Mouse (Mus musculus) liver, postnatal 0 days (tissue): ENCODE measurements at regions not wholly inside any gene's neighbourhood (a gene's known extent, or its start where the extent isn't known, plus 50 kb on each side); places are given as distances from the start of the nearest gene placed in this dataset.

ENCODE experiments used
- ATAC-seq: fragments of 200-750 bp; cut with Nextera tagmentation; 2 replicates; pipeline ENCODE4 v1.8.0; 2017; ENCODE audit warnings: mild to moderate bottlenecking, moderate library complexity
- DNase-seq: peaks from one replicate; pipeline ENCODE4 v3.0.0-alpha.2; 2016
- H3K27ac ChIP-seq: fragments of 300-500 bp; sonication (generic); 2 replicates; pipeline ENCODE4 v1.5.1; 2014; ENCODE audit warnings: antibody characterized with exemption, moderate library complexity, mild to moderate bottlenecking, low read depth
- H3K27me3 ChIP-seq: fragments of 300-500 bp; sonication (generic); 2 replicates; pipeline ENCODE4 v1.6.1; 2014; ENCODE audit warnings: low read length, control low read depth, mixed read lengths; ENCODE audit not compliant: insufficient read depth
- H3K36me3 ChIP-seq: fragments of 300-500 bp; sonication (generic); replicated peaks from 2 replicates; pipeline ENCODE4 v1.6.1; 2014; ENCODE audit warnings: mild to moderate bottlenecking, control low read depth, low read length, moderate library complexity, mixed read lengths; ENCODE audit not compliant: insufficient read depth
- H3K4me1 ChIP-seq: fragments of 300-500 bp; sonication (generic); 2 replicates; pipeline ENCODE4 v1.6.1; 2014; ENCODE audit warnings: antibody characterized with exemption, mild to moderate bottlenecking, control low read depth; ENCODE audit not compliant: insufficient read depth
- H3K4me2 ChIP-seq: fragments of 300-500 bp; sonication (generic); 2 replicates; pipeline ENCODE4 v1.6.1; 2014; ENCODE audit warnings: low read depth, mild to moderate bottlenecking, low read length, moderate library complexity, mixed read lengths
- H3K4me3 ChIP-seq: fragments of 300-500 bp; sonication (generic); 2 replicates; pipeline ENCODE4 v1.5.1; 2014; ENCODE audit warnings: low read depth, low read length
- H3K9ac ChIP-seq: fragments of 300-500 bp; sonication (generic); replicated peaks from 2 replicates; pipeline ENCODE4 v1.6.1; 2014; ENCODE audit warnings: mild to moderate bottlenecking, moderate library complexity
- H3K9me3 ChIP-seq: fragments of 300-500 bp; sonication (generic); 2 replicates; pipeline ENCODE4 v1.6.1; 2016; ENCODE audit warnings: mild to moderate bottlenecking, control low read depth, low read length, mixed read lengths
- CTCF ChIP-seq: sonication (generic); IDR thresholded peaks from 2 replicates; pipeline ENCODE4 v1.5.1; 2016; ENCODE audit warnings: antibody characterized with exemption, low read depth
- EP300 ChIP-seq: IDR thresholded peaks from 2 replicates; pipeline ENCODE4 v1.6.1; 2016; ENCODE audit warnings: antibody characterized with exemption, low read depth, mild to moderate bottlenecking
- WGBS: fragments of 180-500 bp; shearing (Covaris S2); extraction: QIAGEN DNeasy Blood & Tissue Kit; methylation state at CpG from one replicate; pipeline ENCODE4 v1.1.7; 2014; ENCODE audit not compliant: insufficient replicate concordance; 5-methylcytosine and 5-hydroxymethylcytosine counted together

DNA sequence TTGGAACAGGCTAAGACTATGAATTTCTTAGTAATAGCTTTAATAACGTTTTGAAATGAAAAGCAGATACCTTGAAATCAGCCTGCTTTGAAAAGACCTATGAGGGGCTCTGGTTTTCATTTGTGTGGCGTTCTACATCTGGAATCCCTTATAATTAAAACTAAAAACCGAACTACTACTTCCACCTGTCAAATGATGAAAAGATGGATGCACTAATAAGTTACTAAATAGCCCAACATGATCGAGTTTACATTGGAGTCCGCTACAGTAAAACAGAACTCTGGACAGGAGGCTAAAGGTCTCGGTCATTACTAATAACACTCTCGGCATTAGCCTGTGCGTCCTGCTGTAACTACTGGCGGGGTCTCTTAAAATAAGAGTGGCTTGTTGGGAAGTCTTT, 154.3 kb upstream of the Cdkn3 start:
- peak; percentile 77 for ATAC-seq
- H3K4me1 ChIP-seq, result no peaks in the 10 kb centered on the region; the same call in 1 of the 2 replicates
- H3K36me3 ChIP-seq, result no peaks in the 10 kb centered on the region
- TF ChIP-seq EP300 (no peak), CTCF (no peak)
- H3K9ac ChIP-seq, result no peak overlapping the region
- WGBS, result 51% methylated on average over 9 of the region's 9 CpGs
- peak overlapping the region; percentile 53; the same call in 1 of the 2 replicates for H3K27ac ChIP-seq
- peak overlapping the region; percentile 39 for H3K4me2 ChIP-seq
- no peaks in the 10 kb centered on the region for H3K9me3 ChIP-seq
- DNase-seq, result no peak
- no peaks in the 10 kb centered on the region for H3K27me3 ChIP-seq
- H3K4me3 ChIP-seq, result no peak overlapping the region

DNA sequence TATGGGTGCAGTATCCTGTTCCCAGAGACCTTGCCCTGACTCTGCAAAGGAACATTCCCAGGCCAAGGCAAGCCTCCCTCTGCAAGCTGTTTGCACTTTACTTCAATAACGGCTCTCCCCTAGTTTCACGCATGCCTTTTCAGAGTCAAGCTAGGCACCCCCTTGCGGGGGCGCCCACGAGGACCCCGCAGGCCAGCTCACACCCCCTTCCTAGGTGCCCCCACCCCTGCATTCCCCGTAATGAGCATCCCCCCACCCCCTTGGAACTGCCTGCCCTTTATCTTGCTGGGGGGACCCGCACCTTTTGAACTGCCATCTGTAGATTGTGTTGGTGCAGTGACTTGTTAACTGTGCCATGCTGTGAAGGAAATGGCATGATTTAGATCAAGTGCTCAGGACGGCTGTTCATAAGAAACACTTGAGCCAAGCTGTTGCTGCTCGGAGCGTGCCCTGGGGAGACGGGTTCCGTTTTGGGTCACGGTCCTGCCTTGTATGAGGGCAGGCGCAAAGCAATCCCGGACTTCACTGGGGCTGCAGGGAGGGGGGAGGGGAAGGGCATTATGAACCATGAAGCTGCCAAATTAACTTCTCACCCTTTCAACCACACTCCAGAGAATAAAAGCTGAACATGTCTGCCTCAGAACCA, 155.3 kb upstream of the Cdkn3 start:
- no peaks in the 10 kb centered on the region for H3K36me3 ChIP-seq
- no peak overlapping the region for H3K27ac ChIP-seq
- H3K27me3 ChIP-seq, result no peaks in the 10 kb centered on the region
- TF ChIP-seq CTCF, result no peak
- TF ChIP-seq EP300, result no peak
- no peak for DNase-seq
- no peaks in the 10 kb centered on the region; the same call in 1 of the 2 replicates for H3K4me1 ChIP-seq
- no peak overlapping the region for H3K9ac ChIP-seq
- WGBS, result 36% methylated on average over 16 of the region's 16 CpGs
- no peak for ATAC-seq
- H3K4me3 ChIP-seq, result no peak overlapping the region
- no peaks in the 10 kb centered on the region for H3K9me3 ChIP-seq
- no peak overlapping the region for H3K4me2 ChIP-seq

DNA sequence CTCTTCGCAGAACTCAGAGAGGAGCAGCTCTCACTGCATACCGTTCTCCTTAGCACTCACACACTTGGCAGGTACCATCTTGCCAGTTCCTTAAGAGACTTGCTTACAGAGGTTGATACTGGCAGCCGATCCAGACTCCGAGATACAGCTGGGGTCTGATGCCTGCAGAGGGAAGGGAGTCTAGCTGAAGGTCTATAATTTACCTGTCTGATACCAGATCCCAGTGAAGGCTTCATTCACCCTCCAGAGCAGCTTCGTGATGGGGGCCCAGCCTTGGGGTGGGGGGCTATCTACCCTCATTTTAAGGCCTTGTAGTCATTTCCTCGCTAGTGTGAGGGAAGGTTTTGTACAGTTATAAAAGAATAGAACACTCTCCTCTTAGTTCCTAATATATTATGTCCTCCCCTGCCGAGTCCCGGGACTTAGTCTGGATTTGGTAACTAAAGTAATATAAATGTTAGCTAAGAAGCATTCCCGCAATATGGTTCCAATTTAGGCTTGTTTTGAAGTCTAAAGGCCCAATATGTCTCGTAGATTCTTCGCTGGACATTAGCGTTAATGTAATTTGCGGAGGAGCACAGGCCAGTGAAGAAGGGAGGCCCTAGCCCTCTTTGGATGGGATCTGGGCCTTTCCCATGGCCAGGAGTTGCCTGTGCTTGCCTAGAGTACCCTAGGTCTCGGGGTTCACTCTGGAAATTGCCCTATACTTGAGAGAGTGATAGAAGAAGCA, 156.0 kb upstream of the Cdkn3 start:
- DNase-seq (no peak), ATAC-seq (no peak)
- no peak overlapping the region for H3K4me3 ChIP-seq
- H3K27ac ChIP-seq, result no peak overlapping the region
- no peaks in the 10 kb centered on the region for H3K36me3 ChIP-seq
- no peaks in the 10 kb centered on the region for H3K9me3 ChIP-seq
- H3K4me2 ChIP-seq, result no peak overlapping the region
- H3K27me3 ChIP-seq, result no peaks in the 10 kb centered on the region
- TF ChIP-seq EP300, result no peak
- TF ChIP-seq CTCF, result no peak
- 82% methylated on average over 14 of the region's 14 CpGs for WGBS
- H3K4me1 ChIP-seq, result no peaks in the 10 kb centered on the region; the same call in 1 of the 2 replicates
- no peak overlapping the region for H3K9ac ChIP-seq

DNA sequence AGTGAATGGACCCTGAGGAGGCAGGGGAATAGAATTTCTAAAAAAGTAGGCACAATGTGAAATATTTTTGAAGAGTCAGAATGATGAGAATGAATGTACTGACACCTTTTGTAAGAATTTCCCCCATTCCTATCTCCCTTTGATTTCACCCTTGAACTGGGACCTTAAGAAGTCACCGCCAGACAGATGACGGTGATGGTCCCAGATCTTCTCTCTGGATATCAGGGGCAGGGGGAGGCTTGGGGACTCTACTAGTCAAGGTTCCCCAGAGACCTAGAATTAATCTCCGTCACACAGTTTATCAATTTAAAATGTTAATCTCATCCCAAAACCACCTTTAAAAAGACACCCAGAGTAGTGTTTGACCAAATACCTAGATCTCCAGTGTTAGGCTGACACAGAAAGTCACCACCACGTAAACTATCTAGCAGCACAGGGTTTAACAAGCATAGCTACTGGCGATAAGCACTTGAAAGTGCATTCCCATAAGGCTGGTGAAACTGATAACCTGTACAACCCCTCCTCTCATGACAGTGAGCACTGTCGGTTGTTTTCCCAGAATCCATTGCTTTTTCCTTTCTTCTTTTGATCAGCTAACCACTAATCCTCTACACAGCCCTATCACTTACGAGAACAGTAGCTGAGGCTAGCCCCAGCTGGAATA, 163.5 kb upstream of the Cdkn3 start:
- peak; percentile 90 for ATAC-seq
- no peaks in the 10 kb centered on the region for H3K27me3 ChIP-seq
- H3K9me3 ChIP-seq, result peaks cover 2% of the 10 kb centered on the region; the same call in 1 of the 2 replicates
- no peaks in the 10 kb centered on the region for H3K4me1 ChIP-seq
- no peaks in the 10 kb centered on the region for H3K36me3 ChIP-seq
- no peak for DNase-seq
- TF ChIP-seq CTCF (no peak), EP300 (peak; percentile 91)
- H3K27ac ChIP-seq, result 0 out of 2 replicates have a peak overlapping the region, but pooled peaks have one; percentile 18
- H3K4me2 ChIP-seq, result no peak overlapping the region
- H3K9ac ChIP-seq, result no peak overlapping the region
- 58% methylated on average over 7 of the region's 7 CpGs for WGBS
- no peak overlapping the region for H3K4me3 ChIP-seq

DNA sequence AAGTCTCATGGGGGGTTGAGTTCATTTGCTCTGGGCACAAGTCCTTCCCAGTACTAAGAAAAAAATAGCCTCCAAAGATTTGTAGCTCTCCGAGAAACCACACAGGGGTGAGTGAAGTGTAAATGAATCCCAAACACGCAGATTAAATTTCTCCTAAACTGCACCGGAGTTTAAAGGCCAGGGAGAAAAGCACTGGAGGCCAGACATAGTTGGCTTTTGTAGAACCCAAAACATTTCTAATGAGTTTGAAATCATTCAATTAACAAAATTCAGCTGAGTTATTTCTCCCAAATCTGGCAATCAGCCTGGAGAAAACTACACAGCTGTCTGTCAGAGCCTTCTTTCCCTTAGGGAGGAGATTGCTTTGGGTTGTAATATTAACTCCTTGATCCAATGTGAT, 166.2 kb upstream of the Cdkn3 start:
- Histone ChIP-seq H3K9me3 (peaks cover 2% of the 10 kb centered on the region; the same call in 1 of the 2 replicates), H3K9ac (no peak overlapping the region), H3K27ac (no peak overlapping the region), H3K4me2 (no peak overlapping the region), H3K27me3 (no peaks in the 10 kb centered on the region), H3K4me1 (no peaks in the 10 kb centered on the region), H3K36me3 (no peaks in the 10 kb centered on the region), H3K4me3 (no peak overlapping the region)
- ATAC-seq, result no peak
- no peak for DNase-seq
- 72% methylated on average over 3 of the region's 3 CpGs for WGBS
- TF ChIP-seq EP300 (no peak), CTCF (no peak)

DNA sequence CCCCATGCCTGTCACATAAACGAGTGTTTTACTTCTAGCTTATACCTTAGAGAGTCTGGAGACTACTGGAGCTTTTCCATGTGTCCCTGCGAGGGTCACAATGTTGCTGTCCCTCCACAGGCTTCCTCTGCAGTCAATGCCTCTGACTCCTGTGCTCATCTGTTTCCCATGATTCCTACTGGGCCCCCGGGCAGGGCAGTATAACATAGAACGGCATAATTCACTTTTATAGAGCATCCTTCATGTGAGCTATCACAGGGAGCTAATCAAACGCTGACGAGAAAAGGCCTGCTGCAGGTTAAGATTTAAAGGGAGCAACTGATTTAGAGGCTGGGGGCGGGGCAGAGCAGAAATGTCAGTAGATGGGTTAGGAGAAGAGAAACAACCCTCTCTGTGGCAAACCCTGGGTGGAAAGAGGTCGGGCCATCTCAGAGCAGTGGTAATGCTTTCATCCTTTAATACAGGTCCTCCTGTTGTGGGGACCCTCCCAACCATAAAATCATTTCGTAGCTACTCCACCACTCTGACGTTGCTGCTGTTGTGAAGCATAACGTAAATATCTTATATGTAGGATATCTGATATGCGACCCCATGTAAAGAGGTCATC, 168.5 kb upstream of the Cdkn3 start:
- H3K9me3 ChIP-seq, result no peaks in the 10 kb centered on the region
- no peak overlapping the region for H3K9ac ChIP-seq
- H3K4me3 ChIP-seq, result no peak overlapping the region
- DNase-seq, result no peak
- WGBS, result 74% methylated on average over 12 of the region's 12 CpGs
- no peaks in the 10 kb centered on the region for H3K36me3 ChIP-seq
- H3K4me2 ChIP-seq, result no peak overlapping the region
- TF ChIP-seq EP300, result no peak
- no peak for TF ChIP-seq CTCF
- no peaks in the 10 kb centered on the region for H3K27me3 ChIP-seq
- no peaks in the 10 kb centered on the region for H3K4me1 ChIP-seq
- ATAC-seq, result no peak
- no peak overlapping the region for H3K27ac ChIP-seq
